Mouse (Mus musculus): Measurements from ENCODE around the gene Serpinb3c. TPM values are rescaled to one million over a fixed set of nuclear protein-coding genes. Genes with fewer than 3 reads are reported as not detected.
"Not testable (repeated sequence)": the region's sequence is repeated elsewhere in the genome, so short reads cannot be mapped to it uniquely, and the experiment has no call there.

Gene Serpinb3c
- 11.6 and 13.9 TPM in 2 replicates for polyA plus RNA-seq (2015; fragmentation: Nextera tagmentation; extraction: Ambion mirVana)

GRCm38 (mm10) chr1:107278261-107278660 lies at the start of gene Serpinb3c, which contains the start of gene Serpinb3b:
Gene Serpinb3c (minus strand): TSS chr1:107278371.
Gene Serpinb3b (minus strand): TSS chr1:107278361.
- not testable (repeated sequence) for H3K9me3 ChIP-seq; H3K27me3 ChIP-seq; H3K9ac ChIP-seq; H3K36me3 ChIP-seq; H3K4me1 ChIP-seq; H3K4me2 ChIP-seq; H3K27ac ChIP-seq; H3K4me3 ChIP-seq; ATAC-seq (ENCODE audit: insufficient number of reproducible peaks, low FRiP score, low TSS enrichment, low read depth)

DNA sequence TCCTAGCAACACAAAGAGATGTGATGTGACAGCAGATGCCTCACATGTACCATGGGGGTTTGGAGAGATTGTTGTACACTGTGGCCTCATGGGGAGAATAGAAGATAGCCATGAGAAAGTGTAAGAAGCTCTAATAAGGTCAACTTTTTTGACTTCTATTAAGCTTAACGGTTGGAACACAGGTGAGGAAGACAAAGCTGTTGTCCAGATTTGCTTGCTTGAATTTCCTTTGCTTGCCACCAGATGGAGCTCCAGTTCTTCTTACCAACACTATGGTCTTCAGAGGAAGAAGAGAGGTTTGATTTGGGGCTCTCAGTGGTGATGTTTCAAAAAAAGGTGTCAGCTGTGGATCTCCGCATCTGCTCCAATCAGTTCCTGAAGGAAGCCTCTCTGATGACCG lies 35.0 kb downstream of the Serpinb3c start:
- H3K27me3 ChIP-seq; H3K27ac ChIP-seq; H3K4me1 ChIP-seq; H3K4me3 ChIP-seq; H3K4me2 ChIP-seq; H3K36me3 ChIP-seq; ATAC-seq (ENCODE audit: insufficient number of reproducible peaks, low FRiP score, low TSS enrichment, low read depth); H3K9me3 ChIP-seq; H3K9ac ChIP-seq: not testable (repeated sequence)
- WGBS = 36% methylated on average over 3 of the region's 3 CpGs

Other genes with a start within 250 kb of the Serpinb3c start
- 14.5 and 16.4 TPM in 2 replicates for gene Serpinb3a, start 226.1 kb downstream of the Serpinb3c start, polyA plus RNA-seq (2015; fragmentation: Nextera tagmentation; extraction: Ambion mirVana)
- 0.52 and 0.56 TPM in 2 replicates for gene Serpinb3d, start 194.9 kb downstream of the Serpinb3c start, polyA plus RNA-seq (2015; fragmentation: Nextera tagmentation; extraction: Ambion mirVana)
- gene Serpinb3b, start within 50 bp of the Serpinb3c start, polyA plus RNA-seq (2015; fragmentation: Nextera tagmentation; extraction: Ambion mirVana) = 7.4 and 9.9 TPM in 2 replicates
- 17.9 and 20.7 TPM in 2 replicates for gene Serpinb11, start 82.8 kb upstream of the Serpinb3c start, polyA plus RNA-seq (2015; fragmentation: Nextera tagmentation; extraction: Ambion mirVana)
- gene Serpinb7, start 121.3 kb upstream of the Serpinb3c start, polyA plus RNA-seq (2015; fragmentation: Nextera tagmentation; extraction: Ambion mirVana) = 44.6 and 46.6 TPM in 2 replicates
- gene Serpinb2, start 233.1 kb upstream of the Serpinb3c start, polyA plus RNA-seq (2015; fragmentation: Nextera tagmentation; extraction: Ambion mirVana) = 21.5 and 26.7 TPM in 2 replicates

Data from limb, embryonic 15.5 days (tissue).